Mouse (Mus musculus): ENCODE results near the gene Srrd. TPM values are rescaled to one million over a fixed set of nuclear protein-coding genes. Genes with fewer than 3 reads are reported as not detected.

The Srrd gene
- polyA plus RNA-seq, 1 experiment: 1.9 TPM

- Histone ChIP-seq H3K36me3 (ENCODE audit: control insufficient read depth) (peaks cover 15% of the 10 kb centered on the region), H3K4me1 (ENCODE audit: control insufficient read depth) (peaks cover 15% of the 10 kb centered on the region), H3K9me3 (ENCODE audit: control insufficient read depth, low read length) (peaks cover 7% of the 10 kb centered on the region), H3K27me3 (ENCODE audit: control insufficient read depth) (no peaks in the 10 kb centered on the region), H3K4me3 (replicated peaks) (no peak overlapping the region)
- TF ChIP-seq GATA1 (IDR thresholded peaks at IDR 0.05; ENCODE audit: low read length) (no peak), TAL1 (IDR thresholded peaks at IDR 0.05; ENCODE audit: low read length) (no peak)
These were observed 38.3 kb upstream of the Srrd start for GRCm38 (mm10) chr5:112381154-112381553.

GRCm38 (mm10) chr5:112378716-112379115, 35.9 kb upstream of the Srrd start:
- H3K4me3 ChIP-seq (replicated peaks): no peak overlapping the region
- peaks cover 38% of the 10 kb centered on the region for H3K36me3 ChIP-seq (ENCODE audit: control insufficient read depth)
- no peaks in the 10 kb centered on the region for H3K9me3 ChIP-seq (ENCODE audit: control insufficient read depth, low read length)
- no peaks in the 10 kb centered on the region for H3K27me3 ChIP-seq (ENCODE audit: control insufficient read depth)
- TF ChIP-seq TAL1 (IDR thresholded peaks at IDR 0.05; ENCODE audit: low read length): no peak
- TF ChIP-seq GATA1 (IDR thresholded peaks at IDR 0.05; ENCODE audit: low read length): no peak
- peaks cover 2% of the 10 kb centered on the region; the same call in 1 of the 2 replicates for H3K4me1 ChIP-seq (ENCODE audit: control insufficient read depth)

- H3K27me3 ChIP-seq (ENCODE audit: control insufficient read depth): no peaks in the 10 kb centered on the region
- peaks cover 50% of the 10 kb centered on the region for H3K36me3 ChIP-seq (ENCODE audit: control insufficient read depth)
- no peaks in the 10 kb centered on the region for H3K9me3 ChIP-seq (ENCODE audit: control insufficient read depth, low read length)
- H3K4me1 ChIP-seq (ENCODE audit: control insufficient read depth): peaks cover 2% of the 10 kb centered on the region; the same call in 1 of the 2 replicates
- TF ChIP-seq TAL1 (IDR thresholded peaks at IDR 0.05; ENCODE audit: low read length) (no peak), GATA1 (IDR thresholded peaks at IDR 0.05; ENCODE audit: low read length) (no peak)
- H3K4me3 ChIP-seq (replicated peaks): no peak overlapping the region
These were observed 34.5 kb upstream of the Srrd start for GRCm38 (mm10) chr5:112377380-112377779.

GRCm38 (mm10) chr5:112376111-112376510, 33.3 kb upstream of the Srrd start:
- H3K4me1 ChIP-seq (ENCODE audit: control insufficient read depth): peaks cover 2% of the 10 kb centered on the region; the same call in 1 of the 2 replicates
- peaks cover 58% of the 10 kb centered on the region for H3K36me3 ChIP-seq (ENCODE audit: control insufficient read depth)
- no peaks in the 10 kb centered on the region for H3K9me3 ChIP-seq (ENCODE audit: control insufficient read depth, low read length)
- no peak for TF ChIP-seq TAL1 (IDR thresholded peaks at IDR 0.05; ENCODE audit: low read length)
- no peak for TF ChIP-seq GATA1 (IDR thresholded peaks at IDR 0.05; ENCODE audit: low read length)
- no peak overlapping the region for H3K4me3 ChIP-seq (replicated peaks)
- no peaks in the 10 kb centered on the region for H3K27me3 ChIP-seq (ENCODE audit: control insufficient read depth)

- Histone ChIP-seq H3K36me3 (ENCODE audit: control insufficient read depth) (peaks cover 79% of the 10 kb centered on the region), H3K4me1 (ENCODE audit: control insufficient read depth) (peaks cover 2% of the 10 kb centered on the region; the same call in 1 of the 2 replicates)
- TF ChIP-seq GATA1 (IDR thresholded peaks at IDR 0.05; ENCODE audit: low read length) (no peak), TAL1 (IDR thresholded peaks at IDR 0.05; ENCODE audit: low read length) (no peak)
These were observed 29.1 kb upstream of the Srrd start for GRCm38 (mm10) chr5:112371933-112372332.

GRCm38 (mm10) chr5:112370236-112370813, 27.5 kb upstream of the Srrd start:
- no peaks in the 10 kb centered on the region for H3K9me3 ChIP-seq (ENCODE audit: control insufficient read depth, low read length)
- H3K27me3 ChIP-seq (ENCODE audit: control insufficient read depth): no peaks in the 10 kb centered on the region
- H3K4me3 ChIP-seq (replicated peaks): no peak overlapping the region
- no peaks in the 10 kb centered on the region for H3K4me1 ChIP-seq (ENCODE audit: control insufficient read depth)
- peaks cover 79% of the 10 kb centered on the region for H3K36me3 ChIP-seq (ENCODE audit: control insufficient read depth)
- TF ChIP-seq TAL1 (IDR thresholded peaks at IDR 0.05; ENCODE audit: low read length) (no peak), GATA1 (IDR thresholded peaks at IDR 0.05; ENCODE audit: low read length) (no peak)

More at GRCm38 (mm10) chr5:112371933-112372332, 29.1 kb upstream of the Srrd start:
- H3K4me3 ChIP-seq (replicated peaks): no peak overlapping the region
- no peaks in the 10 kb centered on the region for H3K9me3 ChIP-seq (ENCODE audit: control insufficient read depth, low read length)
- H3K27me3 ChIP-seq (ENCODE audit: control insufficient read depth): no peaks in the 10 kb centered on the region

GRCm38 (mm10) chr5:112369326-112369725, 26.5 kb upstream of the Srrd start:
- Histone ChIP-seq H3K36me3 (ENCODE audit: control insufficient read depth) (peaks cover 79% of the 10 kb centered on the region), H3K9me3 (ENCODE audit: control insufficient read depth, low read length) (no peaks in the 10 kb centered on the region), H3K27me3 (ENCODE audit: control insufficient read depth) (no peaks in the 10 kb centered on the region), H3K4me3 (replicated peaks) (no peak overlapping the region), H3K4me1 (ENCODE audit: control insufficient read depth) (no peaks in the 10 kb centered on the region)
- TF ChIP-seq GATA1 (IDR thresholded peaks at IDR 0.05; ENCODE audit: low read length) (no peak), TAL1 (IDR thresholded peaks at IDR 0.05; ENCODE audit: low read length) (no peak)

- no peak for TF ChIP-seq TAL1 (IDR thresholded peaks at IDR 0.05; ENCODE audit: low read length)
- TF ChIP-seq GATA1 (IDR thresholded peaks at IDR 0.05; ENCODE audit: low read length): no peak
- peaks cover 79% of the 10 kb centered on the region for H3K36me3 ChIP-seq (ENCODE audit: control insufficient read depth)
These were observed 25.8 kb upstream of the Srrd start for GRCm38 (mm10) chr5:112368666-112369065.

GRCm38 (mm10) chr5:112367929-112368328, 25.1 kb upstream of the Srrd start:
- peaks cover 11% of the 10 kb centered on the region for H3K4me1 ChIP-seq (ENCODE audit: control insufficient read depth)
- H3K36me3 ChIP-seq (ENCODE audit: control insufficient read depth): peaks cover 80% of the 10 kb centered on the region
- TF ChIP-seq TAL1 (IDR thresholded peaks at IDR 0.05; ENCODE audit: low read length): no peak
- no peak for TF ChIP-seq GATA1 (IDR thresholded peaks at IDR 0.05; ENCODE audit: low read length)
- H3K27me3 ChIP-seq (ENCODE audit: control insufficient read depth): no peaks in the 10 kb centered on the region
- no peaks in the 10 kb centered on the region for H3K9me3 ChIP-seq (ENCODE audit: control insufficient read depth, low read length)
- no peak overlapping the region for H3K4me3 ChIP-seq (replicated peaks)

More at GRCm38 (mm10) chr5:112368666-112369065, 25.8 kb upstream of the Srrd start:
- Histone ChIP-seq H3K27me3 (ENCODE audit: control insufficient read depth) (no peaks in the 10 kb centered on the region), H3K4me1 (ENCODE audit: control insufficient read depth) (peaks cover 4% of the 10 kb centered on the region), H3K4me3 (replicated peaks) (no peak overlapping the region), H3K9me3 (ENCODE audit: control insufficient read depth, low read length) (no peaks in the 10 kb centered on the region)
